Mouse (Mus musculus) midbrain, postnatal 0 days (tissue): ENCODE results near the gene Cdh22. TPM values are rescaled to one million over a fixed set of nuclear protein-coding genes. Genes with fewer than 3 reads are reported as not detected.

Source experiments
- ATAC-seq: fragments of 200-750 bp; cut with Nextera tagmentation; 2 replicates; pipeline ENCODE4 v1.8.0; 2017; ENCODE audit warnings: moderate number of reproducible peaks, mild to moderate bottlenecking, moderate TSS enrichment, moderate library complexity; ENCODE audit not compliant: low FRiP score
- DNase-seq: peaks from one replicate; pipeline ENCODE4 v3.0.0-alpha.2; 2015; ENCODE audit warnings: low spot score
- H3K27ac ChIP-seq: fragments of 300-500 bp; sonication (generic); 2 replicates; pipeline ENCODE4 v1.5.1; 2014; ENCODE audit warnings: low read depth, mild to moderate bottlenecking, low read length, mixed read lengths
- H3K27me3 ChIP-seq: fragments of 300-500 bp; sonication (generic); 2 replicates; pipeline ENCODE4 v1.6.1; 2014; ENCODE audit warnings: low read length, control low read depth, mixed read lengths; ENCODE audit not compliant: insufficient read depth
- H3K36me3 ChIP-seq: fragments of 300-500 bp; sonication (generic); 2 replicates; pipeline ENCODE4 v1.6.1; 2014; ENCODE audit warnings: low read length, control low read depth, mixed read lengths; ENCODE audit not compliant: insufficient read depth
- H3K4me1 ChIP-seq: fragments of 300-500 bp; sonication (generic); 2 replicates; pipeline ENCODE4 v1.6.1; 2014; ENCODE audit warnings: mild to moderate bottlenecking, control low read depth, antibody characterized with exemption, low read length, mixed read lengths; ENCODE audit not compliant: insufficient read depth
- H3K4me2 ChIP-seq: fragments of 300-500 bp; sonication (generic); 2 replicates; pipeline ENCODE4 v1.6.1; 2014; ENCODE audit warnings: low read depth, mild to moderate bottlenecking, low read length, mixed read lengths; ENCODE audit not compliant: poor library complexity, severe bottlenecking
- H3K4me3 ChIP-seq: fragments of 300-500 bp; sonication (generic); 2 replicates; pipeline ENCODE4 v1.5.1; 2014; ENCODE audit warnings: low read depth, mild to moderate bottlenecking, low read length, moderate library complexity
- H3K9ac ChIP-seq: fragments of 300-500 bp; sonication (generic); replicated peaks from 2 replicates; pipeline ENCODE4 v1.6.1; 2014; ENCODE audit warnings: mild to moderate bottlenecking, low read length, moderate library complexity, mixed read lengths; ENCODE audit not compliant: poor library complexity, severe bottlenecking
- H3K9me3 ChIP-seq: fragments of 300-500 bp; sonication (generic); 2 replicates; pipeline ENCODE4 v1.6.1; 2016; ENCODE audit warnings: low read length, control low read depth
- CTCF ChIP-seq: IDR thresholded peaks from 2 replicates; pipeline ENCODE4 v1.5.1; 2016; ENCODE audit warnings: antibody characterized with exemption, mild to moderate bottlenecking
- WGBS: fragments of 180-500 bp; shearing (Covaris S2); extraction: QIAGEN DNeasy Blood & Tissue Kit; methylation state at CpG from one replicate; pipeline ENCODE4 v1.1.7; 2014; 5-methylcytosine and 5-hydroxymethylcytosine counted together
- polyA plus RNA-seq: library from polyadenylated mRNA; unstranded; fragments of >200 nt; fragmentation: Nextera tagmentation; extraction: Ambion mirVana; gene quantifications from 2 replicates; pipeline ENCODE4 v1.2.1, GENCODE M21; 2015
- total RNA-seq: library from RNA; depleted of rRNA; stranded (reverse); fragments of >200 nt; gene quantifications from 2 replicates; pipeline ENCODE4 v1.2.3, GENCODE M21; 2014

The Cdh22 gene
- total and polyA plus RNA-seq, 2 experiments from 2014 or later: 23.2 to 47.9 TPM

GRCm38 (mm10) chr2:165210948-165211347, 23.7 kb downstream of the Cdh22 start:
- ATAC-seq (no peak), DNase-seq (no peak)
- Histone ChIP-seq H3K9me3 (no peaks in the 10 kb centered on the region), H3K9ac (no peak overlapping the region), H3K36me3 (no peaks in the 10 kb centered on the region), H3K27ac (0 out of 2 replicates have a peak overlapping the region, but pooled peaks have one; percentile 26), H3K4me2 (peak overlapping the region; percentile 37), H3K4me3 (no peak overlapping the region), H3K4me1 (peaks cover 11% of the 10 kb centered on the region), H3K27me3 (no peaks in the 10 kb centered on the region)
- TF ChIP-seq CTCF: no peak
- 4% methylated on average over 15 of the region's 15 CpGs for WGBS

GRCm38 (mm10) chr2:165207689-165208088, 27.0 kb downstream of the Cdh22 start:
- Histone ChIP-seq H3K4me3 (no peak overlapping the region), H3K27ac (no peak overlapping the region), H3K36me3 (no peaks in the 10 kb centered on the region), H3K4me1 (peaks cover 9% of the 10 kb centered on the region; the same call in 1 of the 2 replicates), H3K9me3 (no peaks in the 10 kb centered on the region), H3K9ac (no peak overlapping the region), H3K4me2 (no peak overlapping the region), H3K27me3 (no peaks in the 10 kb centered on the region)
- 74% methylated on average over 11 of the region's 11 CpGs for WGBS
- TF ChIP-seq CTCF: no peak
- DNase-seq (no peak), ATAC-seq (no peak)

- TF ChIP-seq CTCF: no peak
- DNase-seq (no peak), ATAC-seq (no peak)
- Histone ChIP-seq H3K27me3 (no peaks in the 10 kb centered on the region), H3K4me1 (peaks cover 13% of the 10 kb centered on the region), H3K4me3 (no peak overlapping the region), H3K9ac (no peak overlapping the region), H3K27ac (no peak overlapping the region), H3K9me3 (no peaks in the 10 kb centered on the region), H3K4me2 (no peak overlapping the region), H3K36me3 (no peaks in the 10 kb centered on the region)
- WGBS: 88% methylated on average over 4 of the region's 4 CpGs
Observed at GRCm38 (mm10) chr2:165207086-165207485, 27.6 kb downstream of the Cdh22 start.

GRCm38 (mm10) chr2:165205486-165205885, 29.2 kb downstream of the Cdh22 start:
- no peak overlapping the region for H3K9ac ChIP-seq
- H3K4me1 ChIP-seq: peaks cover 12% of the 10 kb centered on the region
- no peak for DNase-seq
- H3K36me3 ChIP-seq: no peaks in the 10 kb centered on the region
- H3K27ac ChIP-seq: no peak overlapping the region
- TF ChIP-seq CTCF: no peak
- no peaks in the 10 kb centered on the region for H3K9me3 ChIP-seq
- no peak overlapping the region for H3K4me3 ChIP-seq
- 73% methylated on average over 6 of the region's 6 CpGs for WGBS
- H3K4me2 ChIP-seq: no peak overlapping the region
- H3K27me3 ChIP-seq: no peaks in the 10 kb centered on the region
- ATAC-seq: no peak

GRCm38 (mm10) chr2:165204931-165205330, 29.7 kb downstream of the Cdh22 start:
- H3K27ac ChIP-seq: no peak overlapping the region
- no peak for TF ChIP-seq CTCF
- H3K4me1 ChIP-seq: peaks cover 12% of the 10 kb centered on the region
- DNase-seq (no peak), ATAC-seq (no peak)
- H3K9me3 ChIP-seq: no peaks in the 10 kb centered on the region
- no peak overlapping the region for H3K9ac ChIP-seq
- WGBS: 33% methylated on average over 7 of the region's 7 CpGs
- no peaks in the 10 kb centered on the region for H3K36me3 ChIP-seq
- no peak overlapping the region for H3K4me3 ChIP-seq
- H3K4me2 ChIP-seq: no peak overlapping the region
- H3K27me3 ChIP-seq: no peaks in the 10 kb centered on the region

- Histone ChIP-seq H3K9me3 (no peaks in the 10 kb centered on the region), H3K27ac (peak overlapping the region; percentile 48), H3K4me3 (no peak overlapping the region), H3K4me2 (peak overlapping the region; percentile 43), H3K4me1 (peaks cover 12% of the 10 kb centered on the region), H3K9ac (no peak overlapping the region), H3K27me3 (no peaks in the 10 kb centered on the region), H3K36me3 (no peaks in the 10 kb centered on the region)
- WGBS: 5% methylated on average over 28 of the region's 28 CpGs
- ATAC-seq (peak; percentile 48), DNase-seq (peak; percentile 61)
- TF ChIP-seq CTCF: peak; percentile 31
Observed at GRCm38 (mm10) chr2:165201761-165202751, 32.6 kb downstream of the Cdh22 start.
